Mouse (Mus musculus) gastrocnemius, postnatal 36 days (tissue): ENCODE results near the gene Ndst4. TPM values are rescaled to one million over a fixed set of nuclear protein-coding genes. Genes with fewer than 3 reads are reported as not detected.

ENCODE experiments used
- DNase-seq, 2 experiments: peaks; one replicate each; pipeline ENCODE4 v3.0.0; 2022
- intact Hi-C: fragments of 180-260 bp; cut with DNase I; formaldehyde crosslinking; loops from one replicate; pipeline ENCODE4 v1.15.1; 2025
- total RNA-seq, 2 experiments: library from RNA; stranded (reverse); gene quantifications; 2 replicates each; pipeline ENCODE4 v1.2.3; 2021

Ndst4 gene
- total RNA-seq, 2 experiments from 2014 or later = 0.25 to 0.31 TPM

- intact Hi-C loops = no loop called here
Observed at GRCm38 (mm10) chr3:125690948-125691347, 287.1 kb downstream of the Ndst4 start.

GRCm38 (mm10) chr3:125722953-125723352, 319.1 kb downstream of the Ndst4 start:
- intact Hi-C loops = no loop called here
- no peak for DNase-seq

More at GRCm38 (mm10) chr3:125690948-125691347, 287.1 kb downstream of the Ndst4 start:
- DNase-seq = no peak

DNA sequence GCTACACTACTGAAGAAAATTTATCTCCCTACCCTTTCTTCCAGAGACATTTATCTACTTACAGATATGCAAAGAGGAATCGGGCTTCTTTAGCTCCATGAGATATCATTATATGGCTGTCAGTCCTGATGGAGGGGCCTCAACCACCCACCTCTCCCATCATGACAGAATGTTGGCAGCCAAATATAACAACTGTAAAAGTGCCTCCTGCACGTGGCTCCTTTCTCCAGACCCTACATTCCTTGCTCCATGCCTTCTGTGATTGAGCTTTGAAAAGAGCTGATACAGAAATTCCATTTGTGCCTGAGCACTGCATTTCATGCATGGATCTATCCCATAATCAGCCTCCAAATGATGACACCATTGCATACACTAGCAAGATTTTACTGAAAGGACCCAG, 331.1 kb downstream of the Ndst4 start:
- intact Hi-C loops = loop anchor here (5.0 kb wide), 1 partner anchor 453 kb away; no protein-coding TSS in a partner anchor
- DNase-seq = no peak

- no peak for DNase-seq
- intact Hi-C loops = no loop called here
Observed at GRCm38 (mm10) chr3:125744468-125745141, 340.7 kb downstream of the Ndst4 start.

DNA sequence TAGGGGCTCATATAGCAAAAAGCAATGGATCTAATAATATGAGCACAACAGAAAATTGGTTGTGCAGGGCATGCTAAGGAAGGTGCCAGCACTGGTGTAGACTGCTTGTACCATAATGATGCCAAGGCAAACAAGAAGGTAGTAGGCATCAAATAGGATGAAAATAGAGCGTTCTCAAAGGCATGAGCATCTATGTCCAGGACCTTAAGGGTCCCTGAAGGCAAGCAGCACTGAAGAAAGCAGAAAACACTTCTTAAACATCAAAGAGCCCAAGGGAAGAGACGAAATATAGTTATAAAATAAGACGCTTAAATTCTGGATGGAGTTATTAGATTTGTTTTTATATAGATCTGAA, 341.2 kb downstream of the Ndst4 start:
- no peak for DNase-seq
- intact Hi-C loops = no loop called here

DNA sequence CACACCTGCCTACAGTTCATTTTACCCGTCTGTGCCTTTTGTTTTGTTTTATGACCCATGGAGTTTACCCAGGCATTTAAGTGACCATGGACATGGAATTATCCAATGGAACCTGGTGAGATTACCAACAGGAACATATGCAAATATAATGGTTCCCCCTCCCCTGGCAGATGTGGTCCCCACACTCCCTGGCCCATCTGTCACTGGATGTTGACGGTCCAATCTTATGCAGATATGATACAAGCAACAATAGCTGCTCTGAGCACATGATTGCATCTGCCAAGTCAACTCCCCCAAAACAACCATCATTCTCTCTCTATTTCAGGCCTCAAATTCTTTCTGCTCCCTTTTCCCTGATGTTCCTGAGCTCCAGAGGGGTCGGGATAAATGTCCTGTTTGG, 342.5 kb downstream of the Ndst4 start:
- intact Hi-C loops = no loop called here
- DNase-seq = no peak

DNA sequence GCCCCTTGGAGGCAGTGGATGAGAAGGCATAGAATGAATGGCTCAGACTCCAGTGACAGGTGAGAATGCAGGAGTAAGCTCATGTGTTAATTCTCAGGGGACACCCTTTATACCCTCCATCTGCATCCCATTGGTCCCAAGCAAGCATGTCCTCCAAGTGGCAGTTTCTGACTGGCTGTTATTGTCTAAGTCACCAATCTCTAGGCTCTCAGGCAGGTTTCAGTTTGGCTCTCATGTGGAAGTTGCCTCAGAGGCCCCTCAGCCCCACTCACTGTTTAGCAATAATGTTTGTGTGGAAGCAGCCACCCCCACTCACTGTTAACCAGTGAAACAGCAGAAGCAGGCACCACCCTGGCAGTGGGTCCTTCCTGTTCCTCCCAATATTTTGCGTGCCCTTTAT, 353.0 kb downstream of the Ndst4 start:
- no peak for DNase-seq
- intact Hi-C loops = no loop called here

DNA sequence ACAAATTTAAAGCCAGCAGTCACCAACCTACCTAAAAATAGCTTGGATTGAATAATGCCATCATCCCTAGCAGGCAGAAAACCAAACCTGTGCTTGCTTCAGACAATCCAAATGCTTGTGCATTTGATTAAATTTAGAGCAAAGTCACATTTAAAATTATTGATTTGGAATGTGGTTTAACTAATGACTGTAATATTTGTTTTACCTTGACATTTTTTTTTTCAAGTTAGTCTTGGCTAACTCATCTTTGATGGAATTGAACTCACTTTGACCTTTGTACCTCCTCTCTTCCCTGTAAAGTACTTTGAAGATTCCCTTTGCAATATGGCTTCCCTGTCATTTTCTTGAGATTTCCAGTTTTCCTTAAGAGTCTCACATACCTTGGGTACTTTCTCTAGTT, 356.8 kb downstream of the Ndst4 start:
- intact Hi-C loops = no loop called here
- DNase-seq = no peak
